Mouse (Mus musculus) ES-Bruce4 (cell line): ENCODE measurements at regions not wholly inside any gene's neighbourhood (a gene's known extent, or its start where the extent isn't known, plus 50 kb on each side); places are given as distances from the start of the nearest gene placed in this dataset.

Source experiments
- CTCF ChIP-seq: IDR thresholded peaks from one replicate; pipeline ENCODE4 v1.8.1; 2011; ENCODE audit warnings: low read depth, low read length
- POLR2A ChIP-seq: IDR thresholded peaks from one replicate; pipeline ENCODE4 v1.8.1; 2011; ENCODE audit warnings: low read length; ENCODE audit not compliant: insufficient read depth

- TF ChIP-seq CTCF (no peak), POLR2A (no peak)
Observed at GRCm38 (mm10) chr3:8022654-8023053, 1402.4 kb upstream of the 1700008P02Rik start.
